Mouse (Mus musculus) bone marrow, adult 2 months (tissue): ENCODE data around the gene Slc16a13.
A peak's percentile ranks its signal among the peaks of the same experiment; 100 is the strongest.

Experiments used
- CTCF ChIP-seq: fragments of 200-500 bp; IDR thresholded peaks from 2 replicates; pipeline ENCODE4 v1.5.1; 2011; ENCODE audit warnings: low read length, control low read depth; ENCODE audit not compliant: control insufficient read depth, insufficient read depth
- POLR2A ChIP-seq: fragments of 200-500 bp; IDR thresholded peaks from 2 replicates; pipeline ENCODE4 v1.6.1; 2011; ENCODE audit warnings: low read depth, mild to moderate bottlenecking, control low read depth, low read length, borderline replicate concordance; ENCODE audit not compliant: control insufficient read depth

- no peak for TF ChIP-seq POLR2A
- peak; percentile 15; the same call in 1 of the 2 replicates for TF ChIP-seq CTCF
These were observed 48.6 kb downstream of the Slc16a13 start for GRCm38 (mm10) chr11:70172298-70172697.
